Comparison of ENCODE assay signal across 7 mouse cellular contexts in the genomic region with DNA sequence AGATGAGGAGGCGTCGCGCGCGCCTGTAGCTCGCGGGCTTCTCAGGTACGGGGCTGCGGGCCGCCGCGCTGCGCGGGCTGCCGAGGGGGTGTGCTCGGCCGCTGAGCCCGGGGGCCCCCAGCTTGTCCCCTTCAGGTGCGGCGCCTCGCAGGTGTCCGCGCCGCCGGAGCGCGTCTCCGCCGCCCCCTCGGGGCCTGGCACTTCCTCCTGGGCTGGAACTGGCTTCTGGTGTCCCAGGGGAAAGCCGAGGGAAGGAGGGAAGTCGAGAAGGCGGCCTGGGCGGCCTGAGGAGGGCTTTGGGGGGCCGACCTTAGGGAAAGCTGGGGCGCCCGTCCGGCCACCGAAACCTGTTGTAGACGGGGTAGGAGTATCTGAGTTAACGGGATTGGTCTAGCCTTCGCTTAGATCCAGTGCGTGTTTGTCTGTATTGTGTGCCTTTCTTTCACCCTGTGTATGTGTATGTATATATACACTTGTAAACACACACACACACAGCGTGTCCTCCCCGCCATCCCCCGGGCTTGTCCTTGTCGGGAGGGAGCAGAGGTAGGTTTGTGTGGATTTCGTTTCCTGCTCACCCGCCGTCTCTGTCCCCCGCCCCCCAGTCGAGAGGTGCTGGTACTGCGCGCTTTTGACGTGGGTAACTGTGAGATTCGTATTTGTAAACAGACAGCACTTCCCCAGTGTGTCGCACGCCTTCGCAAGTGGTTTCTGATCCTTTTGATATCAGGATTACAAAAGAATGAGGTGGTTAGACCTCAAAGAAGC. TPM values are rescaled to one million over a fixed set of nuclear protein-coding genes. Genes with fewer than 3 reads are reported as not detected.
DNase-seq lines count a peak whose midpoint lies in the region; ATAC-seq lines count a peak whose summit lies in the region.

No protein-coding gene starts in this region.

- peak overlapping the region; percentile 90 for H3K4me2 ChIP-seq in intestine, embryonic 15.5 days (replicated peaks)

- H3K9me3 ChIP-seq in intestine, embryonic 15.5 days: no peaks in the 10 kb centered on the region

- no peaks in the 10 kb centered on the region for H3K27me3 ChIP-seq in intestine, embryonic 15.5 days (replicated peaks)

- intact Hi-C loops in left cerebral cortex, postnatal 25 days (cut with DNase I): no loop called here

- H3K36me3 ChIP-seq in intestine, embryonic 15.5 days: no peaks in the 10 kb centered on the region

- H3K27ac ChIP-seq in intestine, embryonic 15.5 days: peak overlapping the region; percentile 95

- H3K9ac ChIP-seq in intestine, embryonic 15.5 days: peak overlapping the region; percentile 86

- WGBS in intestine, embryonic 15.5 days: under 1% methylated on average over 55 of the region's 59 CpGs

- H3K4me3 ChIP-seq in intestine, embryonic 15.5 days (replicated peaks): peak overlapping the region; percentile 99

- peak; percentile 71 for ATAC-seq in intestine, embryonic 15.5 days

- 0 out of 2 replicates have a peak, but pooled peaks cover 4% of the 10 kb centered on the region for H3K4me1 ChIP-seq in intestine, embryonic 15.5 days (replicated peaks)

- DNase-seq in adrenal gland, adult 2 months: peak; percentile 77
- DNase-seq in embryo, embryonic 10.5 days (ENCODE audit: low spot score): peak; percentile 76
- DNase-seq in gastrocnemius, postnatal 25 days: peak; percentile 52
- DNase-seq in left cerebral cortex, postnatal 25 days (ENCODE audit: low spot score in 2 of 2): peak; percentile 43 to 54
- peak; percentile 68 for DNase-seq in mesoderm, embryonic 11.5 days (ENCODE audit: low read depth, low spot score)
- peak; percentile 18 to 47 for DNase-seq in right cerebral cortex, postnatal 36 days (ENCODE audit: low spot score in 2 of 2)

RNA-seq across cellular contexts. Expression of a gene that starts 1.1 kb away (rescaled TPM):
- total RNA-seq in adrenal gland, adult 2 months (2021): 10 to 100 TPM; 26.1 to 28.7 TPM
- polyA plus RNA-seq in adrenal gland, adult 2 months (2012; rRNA removed): 24.4 and 27.2 TPM in 2 replicates
- 10 to 100 TPM; 10.8 to 14.8 TPM for total RNA-seq in gastrocnemius, postnatal 25 days (2021)
- 45.5 and 49.4 TPM in 2 replicates for polyA plus RNA-seq in intestine, embryonic 15.5 days (2015; fragmentation: Nextera tagmentation; extraction: Ambion mirVana)
- 10 to 100 TPM; 34.8 to 40.7 TPM for total RNA-seq in left cerebral cortex, postnatal 25 days (2021)

RNA-seq across cellular contexts. Expression of a gene that starts 53.6 kb away (rescaled TPM):
- 1 to 10 TPM; 5.1 to 8.5 TPM for total RNA-seq in adrenal gland, adult 2 months (2021)
- polyA plus RNA-seq in adrenal gland, adult 2 months (2012; rRNA removed): 8.4 and 9.4 TPM in 2 replicates
- total RNA-seq in gastrocnemius, postnatal 25 days (2021): 1 to 10 TPM; 7.0 to 7.9 TPM
- polyA plus RNA-seq in intestine, embryonic 15.5 days (2015; fragmentation: Nextera tagmentation; extraction: Ambion mirVana): 37.5 and 42.6 TPM in 2 replicates
- 1 to 10 TPM; 5.5 to 6.2 TPM for total RNA-seq in left cerebral cortex, postnatal 25 days (2021)

Comparison
In these comparisons a context has a peak if more than half of its experiments do, and no peak if none do; other contexts are left out.
1. Peak in every context shown above with its lines: DNase-seq, ATAC-seq, H3K4me3 ChIP-seq and H3K27ac ChIP-seq.